Mouse (Mus musculus) kidney, embryonic 16.5 days (tissue): Measurements from ENCODE around the gene Vps51. TPM values are rescaled to one million over a fixed set of nuclear protein-coding genes. Genes with fewer than 3 reads are reported as not detected.

Experiments
- ATAC-seq: fragments of 200-750 bp; cut with Nextera tagmentation; 2 replicates; pipeline ENCODE4 v1.8.0; 2017; ENCODE audit warnings: moderate TSS enrichment; ENCODE audit not compliant: low FRiP score, low TSS enrichment
- H3K27ac ChIP-seq: fragments of 300-500 bp; sonication (generic); 2 replicates; pipeline ENCODE4 v1.5.1; 2014; ENCODE audit warnings: low read length
- H3K27me3 ChIP-seq: fragments of 300-500 bp; sonication (generic); 2 replicates; pipeline ENCODE4 v1.6.1; 2014; ENCODE audit warnings: low read length, control low read depth, mixed read lengths; ENCODE audit not compliant: insufficient read depth
- H3K36me3 ChIP-seq: fragments of 300-500 bp; sonication (generic); 2 replicates; pipeline ENCODE4 v1.6.1; 2014; ENCODE audit warnings: low read length, control low read depth, mixed read lengths; ENCODE audit not compliant: insufficient read depth
- H3K4me1 ChIP-seq: fragments of 300-500 bp; sonication (generic); 2 replicates; pipeline ENCODE4 v1.6.1; 2014; ENCODE audit warnings: low read length, control low read depth, mixed read lengths; ENCODE audit not compliant: insufficient read depth
- H3K4me2 ChIP-seq: fragments of 300-500 bp; sonication (generic); replicated peaks from 2 replicates; pipeline ENCODE4 v1.6.1; 2014; ENCODE audit warnings: low read depth, low read length
- H3K4me3 ChIP-seq: fragments of 300-500 bp; sonication (generic); 2 replicates; pipeline ENCODE4 v1.5.1; 2014; ENCODE audit warnings: mild to moderate bottlenecking, low read length
- H3K9ac ChIP-seq: fragments of 300-500 bp; sonication (generic); replicated peaks from 2 replicates; pipeline ENCODE4 v1.6.1; 2014; ENCODE audit warnings: low read length
- H3K9me3 ChIP-seq: fragments of 300-500 bp; sonication (generic); 2 replicates; pipeline ENCODE4 v1.6.1; 2016; ENCODE audit warnings: low read length, control low read depth
- WGBS: fragments of 180-500 bp; shearing (Covaris S2); extraction: QIAGEN DNeasy Blood & Tissue Kit; methylation state at CpG from one replicate; pipeline ENCODE4 v1.1.7; 2014; 5-methylcytosine and 5-hydroxymethylcytosine counted together
- microRNA-seq: library from miRNA; unstranded; fragments of <30 nt; microRNA quantifications from one replicate; pipeline ENCODE4, GENCODE M21; 2016
- polyA plus RNA-seq: library from polyadenylated mRNA; unstranded; fragments of >200 nt; fragmentation: Nextera tagmentation; extraction: Ambion mirVana; gene quantifications from 2 replicates; pipeline ENCODE4 v1.2.1, GENCODE M21; 2015

Gene Vps51
- polyA plus RNA-seq, 1 experiment from 2014 or later = 90.6 TPM

DNA sequence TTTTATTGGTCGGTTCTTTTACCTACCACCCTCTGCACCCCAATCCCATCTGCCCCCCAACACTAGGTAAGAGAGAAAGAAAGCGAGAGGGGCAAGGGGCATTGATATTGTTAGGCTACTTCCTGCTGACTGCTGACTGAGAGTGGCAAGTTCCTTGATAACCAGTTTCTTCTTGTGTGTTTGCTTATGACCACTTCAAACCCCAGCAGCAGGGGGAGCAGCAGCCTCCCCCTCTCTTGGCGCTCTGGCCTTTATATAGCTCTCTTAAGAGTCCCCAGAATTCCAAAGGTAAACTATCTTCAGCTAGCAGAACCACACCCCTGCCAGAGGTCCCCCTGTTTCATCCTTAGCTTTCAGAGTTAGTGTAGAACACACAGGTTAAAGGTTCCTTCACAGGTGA lies 56.8 kb downstream of the Vps51 start:
- Histone ChIP-seq H3K4me3 (no peak overlapping the region), H3K9me3 (no peaks in the 10 kb centered on the region), H3K36me3 (no peaks in the 10 kb centered on the region), H3K27ac (no peak overlapping the region), H3K4me2 (no peak overlapping the region), H3K4me1 (peaks cover 7% of the 10 kb centered on the region), H3K9ac (no peak overlapping the region), H3K27me3 (no peaks in the 10 kb centered on the region)
- WGBS = 57% methylated on average over 3 of the region's 3 CpGs
- no peak for ATAC-seq

DNA sequence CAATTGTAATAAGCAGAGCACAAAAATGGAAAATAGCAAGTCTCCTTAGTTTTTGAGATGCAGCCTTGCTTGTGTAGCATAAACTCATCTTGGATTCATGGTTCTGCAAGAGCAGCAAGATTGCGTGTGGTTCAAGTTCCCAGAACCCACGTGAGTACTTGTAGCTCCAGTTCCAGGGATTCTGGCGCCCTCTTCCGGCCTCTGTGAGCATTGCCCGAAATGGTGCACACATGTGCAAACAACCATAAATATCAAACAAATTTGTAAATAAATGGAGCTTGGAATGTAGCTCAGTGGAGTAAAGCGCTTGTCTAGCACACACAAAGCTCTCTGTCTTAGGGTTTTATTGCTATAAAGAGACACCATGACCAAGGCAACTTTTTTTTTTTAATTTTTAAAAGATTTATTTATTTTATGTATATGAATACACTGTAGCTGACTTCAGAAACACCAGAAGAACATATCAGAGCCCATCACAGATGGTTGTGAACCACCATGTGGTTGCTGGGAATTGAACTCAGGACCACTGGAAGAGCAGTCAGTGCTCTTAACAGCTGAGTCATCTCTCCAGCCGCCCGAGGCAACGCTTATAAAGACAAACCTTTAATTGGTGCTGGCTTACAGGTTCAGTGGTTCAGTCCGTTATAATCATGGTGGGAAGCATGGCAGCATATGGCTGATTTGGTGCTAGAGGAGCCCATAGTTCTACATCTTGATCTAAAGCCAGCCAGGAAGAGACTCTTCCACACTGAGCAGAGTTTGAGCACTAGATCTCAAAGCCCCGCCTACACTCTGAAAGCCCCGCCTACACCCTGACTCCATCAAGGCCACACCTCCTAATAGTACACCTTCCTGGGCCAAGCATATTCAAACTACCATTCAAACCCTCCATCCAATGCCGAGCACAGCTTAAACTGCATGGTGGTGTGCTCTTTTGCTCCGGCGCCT lies 58.6 kb downstream of the Vps51 start:
- Histone ChIP-seq H3K4me3 (no peak overlapping the region), H3K9ac (no peak overlapping the region), H3K9me3 (no peaks in the 10 kb centered on the region), H3K36me3 (no peaks in the 10 kb centered on the region), H3K27me3 (no peaks in the 10 kb centered on the region), H3K4me1 (peaks cover 16% of the 10 kb centered on the region), H3K4me2 (no peak overlapping the region), H3K27ac (no peak overlapping the region)
- no peak for ATAC-seq
- WGBS = 30% methylated on average over 15 of the region's 15 CpGs

Small RNA genes lying within 50 kb of the gene (microRNA-seq; reads per million reads assigned to microRNA genes)
- 1.3 reads per million for gene Mir6988

Other genes with a start within 250 kb of the Vps51 start
- 50.6 and 52.9 TPM in 2 replicates for gene Frmd8, start 202.0 kb downstream of the Vps51 start, polyA plus RNA-seq
- 14.8 and 15.7 TPM in 2 replicates for gene Slc25a45, start 199.4 kb downstream of the Vps51 start, polyA plus RNA-seq
- gene Tigd3, start 183.1 kb downstream of the Vps51 start, polyA plus RNA-seq = 3.7 and 4.4 TPM in 2 replicates
- gene Dpf2, start 164.2 kb downstream of the Vps51 start, polyA plus RNA-seq = 185 and 188 TPM in 2 replicates
- gene Cdc42ep2, start 152.4 kb downstream of the Vps51 start, polyA plus RNA-seq = 16.5 and 17.3 TPM in 2 replicates
- gene Pola2, start 113.0 kb downstream of the Vps51 start, polyA plus RNA-seq = 77.7 and 82.1 TPM in 2 replicates
- not detected in 2 replicates for gene Slc22a20, start 91.1 kb downstream of the Vps51 start, polyA plus RNA-seq
- 11.1 and 11.9 TPM in 2 replicates for gene Capn1, start 61.3 kb downstream of the Vps51 start, polyA plus RNA-seq
- gene Syvn1, start 30.7 kb downstream of the Vps51 start, polyA plus RNA-seq = 33.1 and 39.0 TPM in 2 replicates
- 83.2 and 87.2 TPM in 2 replicates for gene Mrpl49, start 19.4 kb downstream of the Vps51 start, polyA plus RNA-seq
- gene Fau, start 19.4 kb downstream of the Vps51 start, polyA plus RNA-seq = 644 and 690 TPM in 2 replicates
- 35.4 and 37.7 TPM in 2 replicates for gene Znhit2, start 16.0 kb downstream of the Vps51 start, polyA plus RNA-seq
- gene Tm7sf2, start 8.9 kb downstream of the Vps51 start, polyA plus RNA-seq = 22.8 and 28.6 TPM in 2 replicates
- gene Tmem262, start 2.8 kb upstream of the Vps51 start, polyA plus RNA-seq = not detected in 2 replicates
- gene Gm28374, start 5.0 kb upstream of the Vps51 start, polyA plus RNA-seq = 1.0 and 2.5 TPM in 2 replicates
- 77.1 and 78.9 TPM in 2 replicates for gene Zfpl1, start 7.7 kb upstream of the Vps51 start, polyA plus RNA-seq
- 43.6 and 45.2 TPM in 2 replicates for gene Cdca5, start 7.8 kb upstream of the Vps51 start, polyA plus RNA-seq
- gene AC131692.1, start 17.2 kb upstream of the Vps51 start, polyA plus RNA-seq = 0.28 and 0.35 TPM in 2 replicates
- 0.40 and 0.47 TPM in 2 replicates for gene Naaladl1, start 28.6 kb upstream of the Vps51 start, polyA plus RNA-seq
- 42.3 and 43.7 TPM in 2 replicates for gene Sac3d1, start 41.4 kb upstream of the Vps51 start, polyA plus RNA-seq
- gene Snx15, start 51.1 kb upstream of the Vps51 start, polyA plus RNA-seq = 33.3 and 36.2 TPM in 2 replicates
- gene Batf2, start 63.8 kb upstream of the Vps51 start, polyA plus RNA-seq = 0.47 and 0.84 TPM in 2 replicates
- gene Arl2, start 64.3 kb upstream of the Vps51 start, polyA plus RNA-seq = 111 and 113 TPM in 2 replicates
- not detected in 2 replicates for gene Majin, start 107.2 kb upstream of the Vps51 start, polyA plus RNA-seq
- 0.73 and 1.4 TPM in 2 replicates for gene Gpha2, start 149.1 kb upstream of the Vps51 start, polyA plus RNA-seq
- 27.5 and 31.0 TPM in 2 replicates for gene Ppp2r5b, start 158.6 kb upstream of the Vps51 start, polyA plus RNA-seq
- 12.1 and 13.1 TPM in 2 replicates for gene Atg2a, start 164.4 kb upstream of the Vps51 start, polyA plus RNA-seq
- 84.2 and 89.5 TPM in 2 replicates for gene Ehd1, start 199.5 kb upstream of the Vps51 start, polyA plus RNA-seq
- gene Cdc42bpg, start 229.2 kb upstream of the Vps51 start, polyA plus RNA-seq = 0.80 and 1.5 TPM in 2 replicates